Comparison of ENCODE assay signal across 10 mouse cellular contexts in genomic region chr2:75000368-75000796, GRCm38 (mm10).
DNase-seq lines count a peak whose midpoint lies in the region; ATAC-seq and TF ChIP-seq lines count a peak whose summit lies in the region.
"Had no signal": no experiment of that assay in that cellular context is flagged by ENCODE, and none has a peak within 500 bp of the region (broad histone marks: within the 10 kb centered on the region; RNA-seq: fewer than 3 reads in every experiment).

No protein-coding gene starts in this region.

- peak overlapping the region; percentile 23; the same call in 1 of the 2 replicates for H3K4me2 ChIP-seq in limb, embryonic 14.5 days (replicated peaks; ENCODE audit: low read depth, low read length, severe bottlenecking)
- no peak overlapping the region for H3K4me2 ChIP-seq in hindbrain, embryonic 16.5 days (ENCODE audit: low read length)
- H3K4me2 ChIP-seq: midbrain, embryonic 15.5 days had no signal

- H3K9ac ChIP-seq in limb, embryonic 14.5 days (ENCODE audit: low read depth, low read length, severe bottlenecking): no peak overlapping the region
- no peak overlapping the region for H3K9ac ChIP-seq in hindbrain, embryonic 16.5 days (ENCODE audit: low read depth, low read length)
- H3K9ac ChIP-seq: midbrain, embryonic 15.5 days had no signal

- H3K36me3 ChIP-seq in limb, embryonic 14.5 days (ENCODE audit: control insufficient read depth, insufficient read depth, low read length): no peaks in the 10 kb centered on the region
- no peaks in the 10 kb centered on the region for H3K36me3 ChIP-seq in hindbrain, embryonic 16.5 days (ENCODE audit: control insufficient read depth, insufficient read depth, low read length)
- H3K36me3 ChIP-seq: midbrain, embryonic 15.5 days had no signal

- peak; percentile 92 for ATAC-seq in limb, embryonic 14.5 days (ENCODE audit: low FRiP score, low read depth)
- no peak for ATAC-seq in hindbrain, embryonic 16.5 days
- ATAC-seq: midbrain, embryonic 15.5 days had no signal

- peaks cover 21% of the 10 kb centered on the region for H3K4me1 ChIP-seq in limb, embryonic 14.5 days (ENCODE audit: control insufficient read depth, insufficient read depth, low read length)
- H3K4me1 ChIP-seq in hindbrain, embryonic 16.5 days (ENCODE audit: control insufficient read depth, insufficient read depth, low read depth, low read length): peaks cover 4% of the 10 kb centered on the region; the same call in 1 of the 2 replicates
- H3K4me1 ChIP-seq: midbrain, embryonic 15.5 days had no signal

- 15% methylated on average over 10 of the region's 10 CpGs for WGBS in limb, embryonic 14.5 days
- 57% methylated on average over 10 of the region's 10 CpGs for WGBS in hindbrain, embryonic 16.5 days

- H3K4me3 ChIP-seq in limb, embryonic 14.5 days (replicated peaks; ENCODE audit: low read length): no peak overlapping the region
- H3K4me3 ChIP-seq in hindbrain, embryonic 16.5 days (ENCODE audit: low read length): no peak overlapping the region
- H3K4me3 ChIP-seq: layer of hippocampus, adult 2 months; midbrain, embryonic 15.5 days had no signal

- H3K27ac ChIP-seq in limb, embryonic 14.5 days (replicated peaks; ENCODE audit: low read depth, low read length): no peak overlapping the region
- H3K27ac ChIP-seq in hindbrain, embryonic 16.5 days (ENCODE audit: low read depth, low read length): no peak overlapping the region
- H3K27ac ChIP-seq: layer of hippocampus, adult 2 months; midbrain, embryonic 15.5 days had no signal

- no peaks in the 10 kb centered on the region for H3K9me3 ChIP-seq in limb, embryonic 14.5 days (ENCODE audit: control insufficient read depth, low read length)
- H3K9me3 ChIP-seq in hindbrain, embryonic 16.5 days (ENCODE audit: control insufficient read depth, low read length): no peaks in the 10 kb centered on the region
- H3K9me3 ChIP-seq: midbrain, embryonic 15.5 days had no signal

- peak; percentile 43 for DNase-seq in urinary bladder, postnatal 14 days (ENCODE audit: low spot score)
- no peak for DNase-seq in urinary bladder, adult 2 months (ENCODE audit: low spot score)
- peak; percentile 48 to 65 for DNase-seq in gastrocnemius, adult 8-10 months (ENCODE audit: low spot score in 2 of 2)
- peak; percentile 91 for DNase-seq in limb, embryonic 14.5 days (ENCODE audit: low spot score)
- DNase-seq in left cerebral cortex, adult 8-10 months (ENCODE audit: low spot score in 2 of 2): no peak
- no peak for DNase-seq in cerebellum, adult 18-20 months
- DNase-seq: cerebellum, postnatal 36 days had no signal

- TF ChIP-seq POLR2A in limb, embryonic 14.5 days (IDR thresholded peaks at IDR 0.05; ENCODE audit: borderline replicate concordance, extremely low read depth, insufficient read depth, insufficient read length): no peak

- H3K27me3 ChIP-seq in limb, embryonic 14.5 days (ENCODE audit: control insufficient read depth, insufficient read depth, low read length): peaks cover 49% of the 10 kb centered on the region
- no peaks in the 10 kb centered on the region for H3K27me3 ChIP-seq in hindbrain, embryonic 16.5 days (replicated peaks; ENCODE audit: control insufficient read depth, insufficient read depth, low read length)
- H3K27me3 ChIP-seq: midbrain, embryonic 15.5 days had no signal

Comparison
In these comparisons a context has a peak if more than half of its experiments do, and no peak if none do; other contexts are left out.
1. DNase-seq: peak in urinary bladder, postnatal 14 days (single experiment), gastrocnemius, adult 8-10 months (2 of 2) and limb, embryonic 14.5 days (single experiment); none in urinary bladder, adult 2 months (single experiment), left cerebral cortex, adult 8-10 months (0 of 2) and cerebellum, adult 18-20 months (0 of 2).